Mouse (Mus musculus): Measurements from ENCODE around the gene Zfp663.

Zfp663 gene

DNA sequence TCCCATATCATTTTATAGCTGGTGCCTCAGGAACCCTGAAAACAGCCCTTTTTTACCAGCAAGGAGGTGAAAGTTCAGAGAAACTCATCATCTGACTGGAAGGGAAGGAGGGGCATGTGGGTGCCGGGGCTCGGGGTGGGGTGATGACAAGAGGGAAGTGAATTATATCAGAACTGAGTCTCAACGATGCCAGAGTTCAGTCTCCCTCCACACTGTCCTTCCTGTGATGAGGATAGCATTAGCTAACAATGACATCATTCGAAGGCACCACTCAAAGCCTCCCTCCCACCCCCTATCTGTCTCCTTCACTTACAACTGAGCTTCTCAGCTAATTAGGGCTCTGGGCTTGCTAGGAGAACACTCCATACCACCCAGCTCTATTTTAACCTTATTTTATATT is 49.0 kb downstream of the Zfp663 start:
- DNase-seq: peak; percentile 30

- no peak for DNase-seq
Measured at GRCm38 (mm10) chr2:165318941-165319340, 49.6 kb downstream of the Zfp663 start.

DNA sequence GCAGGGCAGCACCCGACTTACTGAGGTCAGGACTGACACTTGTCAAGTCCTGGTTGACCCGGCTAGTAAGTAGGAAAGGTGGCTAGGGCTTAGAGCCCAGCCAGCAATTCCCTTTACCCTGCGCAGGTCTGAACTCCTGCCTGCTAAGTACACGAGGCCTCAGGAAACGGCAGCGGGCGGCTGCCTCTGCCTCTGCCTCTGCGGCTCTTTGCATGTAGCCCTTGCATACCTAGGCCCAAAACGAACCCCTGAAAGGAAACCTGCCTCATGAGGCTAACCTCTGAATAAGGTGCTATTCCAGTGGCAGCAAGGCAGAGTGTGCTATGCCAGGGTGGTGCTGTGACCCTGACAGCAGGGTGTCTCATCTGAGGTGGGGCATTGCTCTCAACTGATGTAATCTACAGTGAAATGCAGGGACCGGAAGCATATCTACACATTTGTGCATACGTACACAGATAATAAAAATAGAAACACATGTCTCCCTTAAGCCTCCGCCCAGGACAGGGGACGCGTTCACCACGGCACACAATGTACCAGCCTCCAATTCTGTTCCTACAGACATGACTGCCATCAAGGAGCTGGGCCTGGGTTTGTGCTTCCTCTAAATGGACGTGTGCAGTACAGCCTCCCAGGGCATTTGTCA is 50.8 kb downstream of the Zfp663 start:
- DNase-seq: no peak

- DNase-seq: peak; percentile 92
Measured at GRCm38 (mm10) chr2:165316837-165317473, 51.6 kb downstream of the Zfp663 start.

DNA sequence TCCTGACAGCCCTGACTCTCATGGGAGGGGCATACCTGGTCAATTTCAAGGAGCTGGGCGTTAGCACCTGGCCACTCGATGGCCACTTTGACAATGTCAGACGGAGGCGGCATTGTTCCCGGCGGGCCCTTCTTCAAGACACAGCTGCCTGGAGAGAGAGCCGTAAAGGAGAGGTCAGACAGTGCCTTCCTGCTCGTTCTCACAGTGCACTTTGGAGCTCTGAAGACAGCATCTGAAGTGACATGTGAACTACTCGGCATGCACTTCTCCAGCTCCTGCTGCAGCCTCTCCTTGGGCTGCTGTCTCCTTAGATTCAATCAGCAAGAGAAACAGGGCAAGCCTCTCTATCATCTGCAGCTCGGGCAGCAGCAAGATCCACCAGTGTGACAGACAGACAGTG is 52.3 kb downstream of the Zfp663 start:
- peak; percentile 84 for DNase-seq

DNA sequence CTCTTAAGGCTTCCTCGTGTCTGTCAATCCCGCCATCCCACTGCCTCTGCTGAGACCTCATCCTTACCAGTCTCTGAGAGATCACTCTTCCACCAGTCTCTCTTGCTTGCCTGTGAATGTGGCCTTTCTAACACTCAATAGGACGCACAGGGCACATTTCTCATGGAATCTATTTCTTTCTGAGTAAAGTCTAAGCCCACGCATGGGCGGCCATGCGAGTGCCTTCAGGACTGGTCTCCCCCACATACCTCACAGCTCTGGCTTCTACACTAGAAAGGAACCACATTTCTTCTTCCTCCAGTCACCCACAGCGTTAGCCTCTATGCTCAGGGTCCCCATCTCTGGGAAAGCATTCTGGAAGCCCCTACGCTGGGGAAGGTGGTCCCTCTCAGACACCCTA is 54.3 kb downstream of the Zfp663 start:
- DNase-seq: no peak

DNA sequence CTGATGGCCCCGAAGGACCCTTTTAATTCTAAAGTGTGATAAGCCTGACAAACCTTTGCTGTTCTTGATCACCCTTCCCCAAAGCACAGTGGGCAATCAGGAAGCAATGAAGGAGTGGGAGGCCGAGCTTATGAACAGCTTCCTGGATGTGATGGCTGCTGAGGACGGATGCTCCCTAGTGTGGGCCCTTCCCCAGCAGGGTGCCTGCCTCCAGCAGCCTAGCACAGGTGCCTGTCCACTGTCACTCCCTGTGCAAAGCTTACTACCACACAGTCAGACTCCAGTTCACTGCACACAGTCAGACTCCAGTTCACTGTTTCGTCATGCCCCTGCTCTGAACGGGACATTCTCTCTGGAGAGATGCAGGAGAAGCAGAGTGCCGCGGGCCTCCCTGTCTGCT is 56.1 kb downstream of the Zfp663 start:
- no peak for DNase-seq

DNA sequence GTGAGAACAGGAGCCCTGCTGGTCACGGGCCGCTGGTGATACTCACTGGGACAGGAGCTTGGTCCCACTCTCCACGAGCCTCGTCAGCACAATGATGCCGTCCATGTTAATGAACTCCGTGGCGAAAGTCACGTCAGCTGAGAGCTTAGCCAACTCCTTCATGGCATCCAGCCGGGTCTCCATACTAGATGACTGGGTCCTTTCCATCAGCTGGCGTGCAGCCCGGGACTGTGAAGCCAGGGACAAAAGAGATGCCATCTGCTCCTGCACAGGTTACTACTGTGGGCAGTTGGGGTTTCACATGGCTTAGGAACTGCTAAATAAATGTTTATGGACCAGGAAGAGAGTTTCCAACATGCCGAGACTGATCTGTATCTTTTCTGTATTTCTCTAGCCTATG is 57.0 kb downstream of the Zfp663 start:
- DNase-seq: peak; percentile 54

DNA sequence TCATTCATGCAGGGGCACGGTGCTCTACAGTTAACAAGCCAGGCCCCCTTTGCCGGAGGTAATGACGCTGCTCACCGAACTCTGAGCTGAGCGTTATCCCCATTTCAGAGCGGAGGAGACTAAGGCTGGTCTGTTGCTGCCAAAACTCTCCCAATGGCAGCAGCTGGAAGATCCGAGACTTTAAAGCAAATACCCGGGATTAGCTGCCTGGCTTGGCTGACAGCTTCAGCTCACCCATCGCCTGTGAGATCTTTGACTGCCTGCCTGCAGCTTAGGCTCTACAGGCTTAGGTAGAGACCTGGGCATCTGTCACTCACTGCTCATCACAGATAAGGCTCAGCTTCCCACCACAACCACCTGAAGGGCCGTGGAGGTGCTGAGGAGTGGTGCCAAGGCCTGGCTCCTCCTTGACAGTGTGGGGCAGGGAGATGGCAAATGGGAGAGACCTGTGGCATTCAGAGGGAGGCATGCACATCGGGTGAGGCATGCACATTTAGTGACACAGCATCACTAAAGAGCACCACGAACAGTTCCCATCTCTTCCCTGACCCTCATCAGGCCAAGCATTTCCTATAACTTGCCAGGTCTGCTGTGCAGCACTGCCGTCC is 57.6 kb downstream of the Zfp663 start:
- DNase-seq: peak; percentile 72

GRCm38 (mm10) chr2:165307801-165308200 is 60.7 kb downstream of the Zfp663 start:
- no peak for DNase-seq

DNA sequence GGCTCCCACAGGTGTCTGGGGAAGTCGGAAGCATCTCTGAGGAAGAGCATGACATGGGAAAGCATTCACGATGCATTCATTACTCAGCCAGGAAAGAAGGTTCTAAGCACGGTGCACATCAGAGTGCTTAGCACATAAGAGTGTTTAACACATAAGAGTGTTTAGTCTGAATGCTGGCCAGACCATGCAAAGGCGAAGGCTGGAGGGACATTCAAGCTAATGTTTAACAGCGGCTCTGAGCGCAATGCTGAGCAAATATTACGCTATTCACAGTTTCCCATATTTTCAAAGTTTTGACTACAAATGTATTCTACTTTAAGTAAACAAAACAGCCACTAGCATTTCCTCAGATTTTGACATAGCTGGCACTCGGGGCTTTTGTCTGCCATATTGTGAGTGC is 63.1 kb downstream of the Zfp663 start:
- DNase-seq: no peak

DNA sequence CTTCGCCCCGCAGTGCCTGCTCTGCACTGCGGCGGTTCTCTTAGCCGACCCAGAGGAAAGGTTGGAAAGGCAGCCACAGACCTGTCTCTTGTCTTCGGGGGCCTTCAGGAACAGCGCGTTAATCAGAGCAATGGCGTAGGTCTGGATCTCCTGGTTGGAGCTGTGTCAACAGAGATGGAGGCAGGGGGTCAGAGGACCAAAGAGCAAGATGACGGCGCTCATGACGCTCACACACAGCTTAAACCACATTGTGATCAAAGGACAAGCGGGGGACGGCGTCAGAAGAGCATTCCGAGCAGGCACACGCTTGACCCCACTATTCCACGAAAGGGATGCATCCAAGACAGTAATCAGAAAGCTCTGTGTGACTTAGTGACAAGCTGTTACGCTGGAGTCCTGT is 63.7 kb downstream of the Zfp663 start:
- DNase-seq: no peak

GRCm38 (mm10) chr2:165303354-165304012 is 65.0 kb downstream of the Zfp663 start:
- no peak for DNase-seq

- peak; percentile 17 for DNase-seq
Measured at GRCm38 (mm10) chr2:165301409-165301808, 67.1 kb downstream of the Zfp663 start.
